Mouse (Mus musculus) ES-E14 (cell line): ENCODE data around the gene Atad1.

Source experiments
- CHD2 ChIP-seq: IDR thresholded peaks from 2 replicates; pipeline ENCODE4 v1.6.1; 2014; ENCODE audit warnings: mild to moderate bottlenecking, low read depth, low read length, inconsistent platforms
- HCFC1 ChIP-seq: IDR thresholded peaks from 2 replicates; pipeline ENCODE4 v1.6.1; 2012; ENCODE audit warnings: low read length, inconsistent platforms, borderline replicate concordance; ENCODE audit not compliant: insufficient read depth
- MAFK ChIP-seq: IDR thresholded peaks from 2 replicates; pipeline ENCODE4 v1.6.1; 2014; ENCODE audit warnings: mild to moderate bottlenecking, low read depth, low read length, inconsistent platforms; ENCODE audit not compliant: insufficient read depth
- ZC3H11A ChIP-seq: IDR thresholded peaks from 2 replicates; pipeline ENCODE4 v1.6.1; 2012; ENCODE audit warnings: low read depth, mild to moderate bottlenecking, inconsistent platforms, low read length, borderline replicate concordance
- ZNF384 ChIP-seq: IDR thresholded peaks from 2 replicates; pipeline ENCODE4 v1.6.1; 2012; ENCODE audit warnings: low read depth, low read length, inconsistent platforms

GRCm38 (mm10) chr19:32756636-32756899 lies 17.0 kb upstream of the Atad1 start:
- TF ChIP-seq CHD2 = no peak
- no peak for TF ChIP-seq HCFC1
- no peak for TF ChIP-seq ZNF384
- no peak for TF ChIP-seq MAFK
- TF ChIP-seq ZC3H11A = no peak
